Mouse (Mus musculus) cerebellum, adult 2 months (tissue): ENCODE data around the gene Tmem14c.
"Not testable (repeated sequence)": the region's sequence is repeated elsewhere in the genome, so short reads cannot be mapped to it uniquely, and the experiment has no call there.

Experiments used
- CTCF ChIP-seq: fragments of 200-500 bp; IDR thresholded peaks from 2 replicates; pipeline ENCODE4 v1.5.1; 2011; ENCODE audit warnings: low read depth, mild to moderate bottlenecking, control low read depth, low read length, moderate library complexity, borderline replicate concordance; ENCODE audit not compliant: insufficient read depth
- POLR2A ChIP-seq: fragments of 200-500 bp; IDR thresholded peaks from 2 replicates; pipeline ENCODE4 v1.6.1; 2011; ENCODE audit warnings: low read length, control low read depth, borderline replicate concordance; ENCODE audit not compliant: insufficient read depth

DNA sequence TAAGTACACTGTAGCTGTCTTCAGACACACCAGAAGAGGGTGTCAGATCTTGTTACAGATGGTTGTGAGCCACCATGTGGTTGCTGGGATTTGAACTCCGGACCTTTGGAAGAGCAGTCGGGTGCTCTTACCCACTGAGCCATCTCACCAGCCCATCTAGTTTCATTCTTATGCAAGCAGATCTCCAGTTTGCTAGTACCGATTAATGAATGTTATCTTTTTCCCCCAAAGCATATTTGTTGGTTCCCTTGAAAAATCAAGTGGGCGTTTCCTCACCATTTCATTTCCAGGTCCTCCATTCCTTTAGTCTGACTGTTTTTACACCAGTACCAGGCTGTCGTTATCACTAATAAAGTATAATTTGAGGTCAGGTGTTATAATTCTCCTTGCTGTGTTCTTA, 17.6 kb upstream of the Tmem14c start:
- not testable (repeated sequence) for TF ChIP-seq CTCF, POLR2A
